Mouse (Mus musculus): ENCODE measurements around the gene Zfp553. TPM values are rescaled to one million over a fixed set of nuclear protein-coding genes. Genes with fewer than 3 reads are reported as not detected.

Gene Zfp553
- polyA plus RNA-seq, 1 experiment from 2014 or later, result 75.4 TPM

- ATAC-seq, result no peak
- no peaks in the 10 kb centered on the region for H3K36me3 ChIP-seq
- 86% methylated on average over 4 of the region's 4 CpGs for WGBS
These were observed 48.3 kb downstream of the Zfp553 start for GRCm38 (mm10) chr7:127281114-127281513.

GRCm38 (mm10) chr7:127282190-127282589 lies 49.3 kb downstream of the Zfp553 start:
- Histone ChIP-seq H3K4me1 (replicated peaks) (no peaks in the 10 kb centered on the region), H3K9me3 (peaks cover 3% of the 10 kb centered on the region; the same call in 1 of the 2 replicates), H3K9ac (replicated peaks) (no peak overlapping the region), H3K36me3 (no peaks in the 10 kb centered on the region), H3K4me2 (replicated peaks) (no peak overlapping the region), H3K27ac (no peak overlapping the region), H3K27me3 (no peaks in the 10 kb centered on the region), H3K4me3 (replicated peaks) (no peak overlapping the region)
- 74% methylated on average over 2 of the region's 2 CpGs for WGBS
- ATAC-seq, result no peak

More at GRCm38 (mm10) chr7:127281114-127281513, 48.3 kb downstream of the Zfp553 start:
- Histone ChIP-seq H3K27ac (no peak overlapping the region), H3K4me2 (replicated peaks) (no peak overlapping the region), H3K4me3 (replicated peaks) (no peak overlapping the region), H3K4me1 (replicated peaks) (no peaks in the 10 kb centered on the region), H3K27me3 (no peaks in the 10 kb centered on the region), H3K9me3 (no peaks in the 10 kb centered on the region), H3K9ac (replicated peaks) (no peak overlapping the region)

- H3K4me1 ChIP-seq (replicated peaks), result no peaks in the 10 kb centered on the region
- no peaks in the 10 kb centered on the region for H3K27me3 ChIP-seq
- ATAC-seq, result no peak
- H3K9me3 ChIP-seq, result peaks cover 14% of the 10 kb centered on the region
- no peak overlapping the region for H3K4me3 ChIP-seq (replicated peaks)
- H3K27ac ChIP-seq, result no peak overlapping the region
- no peak overlapping the region for H3K9ac ChIP-seq (replicated peaks)
- no peak overlapping the region for H3K4me2 ChIP-seq (replicated peaks)
- 88% methylated on average over 6 of the region's 10 CpGs for WGBS
- H3K36me3 ChIP-seq, result no peaks in the 10 kb centered on the region
These were observed 52.3 kb downstream of the Zfp553 start for GRCm38 (mm10) chr7:127285154-127285553.

Other genes with a start within 250 kb of the Zfp553 start
- 3.0 and 3.7 TPM in 2 replicates for gene Mvp, start 218.4 kb upstream of the Zfp553 start, polyA plus RNA-seq (2015; fragmentation: Nextera tagmentation; extraction: Ambion mirVana)
- 0.30 TPM in 1 of 2 replicates, not detected in the other for gene Pagr1b, start 216.6 kb upstream of the Zfp553 start, polyA plus RNA-seq (2015; fragmentation: Nextera tagmentation; extraction: Ambion mirVana)
- gene Pagr1a, start 215.7 kb upstream of the Zfp553 start, polyA plus RNA-seq (2015; fragmentation: Nextera tagmentation; extraction: Ambion mirVana), result 39.8 and 40.8 TPM in 2 replicates
- 72.0 and 73.9 TPM in 2 replicates for gene Gm42742, start 212.0 kb upstream of the Zfp553 start, polyA plus RNA-seq (2015; fragmentation: Nextera tagmentation; extraction: Ambion mirVana)
- 10.8 and 11.9 TPM in 2 replicates for gene Prrt2, start 211.8 kb upstream of the Zfp553 start, polyA plus RNA-seq (2015; fragmentation: Nextera tagmentation; extraction: Ambion mirVana)
- gene Maz, start 206.0 kb upstream of the Zfp553 start, polyA plus RNA-seq (2015; fragmentation: Nextera tagmentation; extraction: Ambion mirVana), result 58.2 and 72.5 TPM in 2 replicates
- 57.5 and 61.0 TPM in 2 replicates for gene Kif22, start 190.6 kb upstream of the Zfp553 start, polyA plus RNA-seq (2015; fragmentation: Nextera tagmentation; extraction: Ambion mirVana)
- gene Zg16, start 145.7 kb upstream of the Zfp553 start, polyA plus RNA-seq (2015; fragmentation: Nextera tagmentation; extraction: Ambion mirVana), result not detected in 2 replicates
- 0.90 and 1.5 TPM in 2 replicates for gene AI467606, start 141.7 kb upstream of the Zfp553 start, polyA plus RNA-seq (2015; fragmentation: Nextera tagmentation; extraction: Ambion mirVana)
- 0.79 and 0.98 TPM in 2 replicates for gene Qprt, start 110.8 kb upstream of the Zfp553 start, polyA plus RNA-seq (2015; fragmentation: Nextera tagmentation; extraction: Ambion mirVana)
- 0.06 and 0.09 TPM in 2 replicates for gene Spn, start 95.2 kb upstream of the Zfp553 start, polyA plus RNA-seq (2015; fragmentation: Nextera tagmentation; extraction: Ambion mirVana)
- 90.8 and 96.1 TPM in 2 replicates for gene Cd2bp2, start 37.0 kb upstream of the Zfp553 start, polyA plus RNA-seq (2015; fragmentation: Nextera tagmentation; extraction: Ambion mirVana)
- gene Tbc1d10b, start 24.6 kb upstream of the Zfp553 start, polyA plus RNA-seq (2015; fragmentation: Nextera tagmentation; extraction: Ambion mirVana), result 30.0 and 30.7 TPM in 2 replicates
- 8.5 and 9.0 TPM in 2 replicates for gene Mylpf, start 24.2 kb upstream of the Zfp553 start, polyA plus RNA-seq (2015; fragmentation: Nextera tagmentation; extraction: Ambion mirVana)
- 27.1 and 28.3 TPM in 2 replicates for gene Sept1, start 69 bp downstream of the Zfp553 start, polyA plus RNA-seq (2015; fragmentation: Nextera tagmentation; extraction: Ambion mirVana)
- gene Zfp771, start 11.2 kb downstream of the Zfp553 start, polyA plus RNA-seq (2015; fragmentation: Nextera tagmentation; extraction: Ambion mirVana), result 50.5 and 59.7 TPM in 2 replicates
- 142 and 143 TPM in 2 replicates for gene Dctpp1, start 27.6 kb downstream of the Zfp553 start, polyA plus RNA-seq (2015; fragmentation: Nextera tagmentation; extraction: Ambion mirVana)
- 52.4 and 54.0 TPM in 2 replicates for gene Sephs2, start 41.0 kb downstream of the Zfp553 start, polyA plus RNA-seq (2015; fragmentation: Nextera tagmentation; extraction: Ambion mirVana)
- gene Itgal, start 63.2 kb downstream of the Zfp553 start, polyA plus RNA-seq (2015; fragmentation: Nextera tagmentation; extraction: Ambion mirVana), result 0.30 TPM in 2 replicates
- 15.6 and 20.1 TPM in 2 replicates for gene Zfp768, start 112.5 kb downstream of the Zfp553 start, polyA plus RNA-seq (2015; fragmentation: Nextera tagmentation; extraction: Ambion mirVana)
- gene Zfp747, start 143.0 kb downstream of the Zfp553 start, polyA plus RNA-seq (2015; fragmentation: Nextera tagmentation; extraction: Ambion mirVana), result 8.4 and 9.3 TPM in 2 replicates
- gene 9130019O22Rik, start 154.1 kb downstream of the Zfp553 start, polyA plus RNA-seq (2015; fragmentation: Nextera tagmentation; extraction: Ambion mirVana), result 5.7 and 6.2 TPM in 2 replicates
- 5.9 and 8.4 TPM in 2 replicates for gene E430018J23Rik, start 160.6 kb downstream of the Zfp553 start, polyA plus RNA-seq (2015; fragmentation: Nextera tagmentation; extraction: Ambion mirVana)
- gene Zfp764, start 173.8 kb downstream of the Zfp553 start, polyA plus RNA-seq (2015; fragmentation: Nextera tagmentation; extraction: Ambion mirVana), result 5.1 and 5.2 TPM in 2 replicates
- 34.8 and 35.6 TPM in 2 replicates for gene Zfp688, start 189.0 kb downstream of the Zfp553 start, polyA plus RNA-seq (2015; fragmentation: Nextera tagmentation; extraction: Ambion mirVana)
- gene Zfp689, start 216.1 kb downstream of the Zfp553 start, polyA plus RNA-seq (2015; fragmentation: Nextera tagmentation; extraction: Ambion mirVana), result 16.1 and 16.3 TPM in 2 replicates
- gene Prr14, start 226.6 kb downstream of the Zfp553 start, polyA plus RNA-seq (2015; fragmentation: Nextera tagmentation; extraction: Ambion mirVana), result 47.5 and 52.3 TPM in 2 replicates
- gene Fbrs, start 246.1 kb downstream of the Zfp553 start, polyA plus RNA-seq (2015; fragmentation: Nextera tagmentation; extraction: Ambion mirVana), result 11.7 and 14.9 TPM in 2 replicates